Mouse (Mus musculus) hindbrain, embryonic 14.5 days (tissue): Measurements from ENCODE around the gene Maats1. TPM values are rescaled to one million over a fixed set of nuclear protein-coding genes. Genes with fewer than 3 reads are reported as not detected.
A peak's percentile ranks its signal among the peaks of the same experiment; 100 is the strongest.

ENCODE experiments used
- ATAC-seq: fragments of 200-750 bp; cut with Nextera tagmentation; 2 replicates; pipeline ENCODE4 v1.8.0; 2017; ENCODE audit warnings: moderate number of reproducible peaks, mild to moderate bottlenecking, moderate TSS enrichment, moderate library complexity; ENCODE audit not compliant: low FRiP score
- DNase-seq: peaks from one replicate; pipeline ENCODE4 v3.0.0-alpha.2; 2015; ENCODE audit warnings: low spot score
- H3K27ac ChIP-seq: fragments of 300-500 bp; sonication (generic); 2 replicates; pipeline ENCODE4 v1.5.1; 2014; ENCODE audit warnings: mild to moderate bottlenecking, moderate library complexity
- H3K27me3 ChIP-seq: fragments of 300-500 bp; sonication (generic); 2 replicates; pipeline ENCODE4 v1.6.1; 2014; ENCODE audit warnings: mild to moderate bottlenecking, low read length, mixed read lengths; ENCODE audit not compliant: control insufficient read depth, insufficient read depth
- H3K36me3 ChIP-seq: fragments of 300-500 bp; sonication (generic); replicated peaks from 2 replicates; pipeline ENCODE4 v1.6.1; 2014; ENCODE audit not compliant: control insufficient read depth, insufficient read depth
- H3K4me1 ChIP-seq: fragments of 300-500 bp; sonication (generic); replicated peaks from 2 replicates; pipeline ENCODE4 v1.6.1; 2014; ENCODE audit warnings: antibody characterized with exemption, low read length, mixed read lengths; ENCODE audit not compliant: control insufficient read depth, insufficient read depth
- H3K4me2 ChIP-seq: fragments of 300-500 bp; sonication (generic); replicated peaks from 2 replicates; pipeline ENCODE4 v1.6.1; 2014; ENCODE audit warnings: mild to moderate bottlenecking, moderate library complexity
- H3K4me3 ChIP-seq: fragments of 300-500 bp; sonication (generic); replicated peaks from 2 replicates; pipeline ENCODE4 v1.5.1; 2014; ENCODE audit warnings: mild to moderate bottlenecking, low read length
- H3K9ac ChIP-seq: fragments of 300-500 bp; sonication (generic); 2 replicates; pipeline ENCODE4 v1.6.1; 2014
- H3K9me3 ChIP-seq: fragments of 300-500 bp; sonication (generic); 2 replicates; pipeline ENCODE4 v1.6.1; 2016; ENCODE audit warnings: low read length; ENCODE audit not compliant: control insufficient read depth
- WGBS: fragments of 180-500 bp; shearing (Covaris S2); extraction: QIAGEN DNeasy Blood & Tissue Kit; methylation state at CpG from one replicate; pipeline ENCODE4 v1.1.7; 2014; 5-methylcytosine and 5-hydroxymethylcytosine counted together
- polyA plus RNA-seq: library from polyadenylated mRNA; unstranded; fragments of >200 nt; fragmentation: Nextera tagmentation; extraction: Ambion mirVana; gene quantifications from 2 replicates; pipeline ENCODE4 v1.2.1, GENCODE M21; 2014

Gene Maats1
- polyA plus RNA-seq, 1 experiment from 2014 or later, result 1.5 TPM

DNA sequence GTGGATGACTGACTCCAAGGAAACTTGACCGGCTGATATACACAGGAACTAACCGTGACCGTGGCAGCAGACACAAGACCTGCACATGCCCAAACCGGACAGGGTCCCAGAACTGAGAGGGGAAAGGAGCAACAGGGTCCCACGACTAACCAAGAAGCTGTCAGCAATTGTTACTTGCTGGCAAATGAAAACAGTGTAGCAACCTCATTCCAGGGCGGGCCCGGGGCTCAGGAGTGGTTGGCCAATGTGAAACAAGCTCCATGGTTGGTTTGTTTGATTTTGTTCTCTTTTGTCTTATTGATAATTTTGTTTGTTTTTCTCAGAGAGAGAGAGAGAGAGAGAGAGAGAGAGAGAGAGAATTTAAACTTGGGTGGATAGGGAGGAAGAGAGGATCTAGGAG, 61.0 kb downstream of the Maats1 start:
- 78% methylated on average over 7 of the region's 7 CpGs for WGBS
- H3K4me1 ChIP-seq, result peaks cover 4% of the 10 kb centered on the region; the same call in 1 of the 2 replicates
- no peak overlapping the region for H3K9ac ChIP-seq
- no peaks in the 10 kb centered on the region for H3K9me3 ChIP-seq
- H3K36me3 ChIP-seq, result no peaks in the 10 kb centered on the region
- H3K4me3 ChIP-seq, result no peak overlapping the region
- ATAC-seq (no peak), DNase-seq (no peak)
- H3K27ac ChIP-seq, result no peak overlapping the region
- no peaks in the 10 kb centered on the region for H3K27me3 ChIP-seq
- no peak overlapping the region for H3K4me2 ChIP-seq

- 95% methylated on average over 5 of the region's 5 CpGs for WGBS
Observed at GRCm38 (mm10) chr16:38279794-38280193, 62.1 kb downstream of the Maats1 start.

DNA sequence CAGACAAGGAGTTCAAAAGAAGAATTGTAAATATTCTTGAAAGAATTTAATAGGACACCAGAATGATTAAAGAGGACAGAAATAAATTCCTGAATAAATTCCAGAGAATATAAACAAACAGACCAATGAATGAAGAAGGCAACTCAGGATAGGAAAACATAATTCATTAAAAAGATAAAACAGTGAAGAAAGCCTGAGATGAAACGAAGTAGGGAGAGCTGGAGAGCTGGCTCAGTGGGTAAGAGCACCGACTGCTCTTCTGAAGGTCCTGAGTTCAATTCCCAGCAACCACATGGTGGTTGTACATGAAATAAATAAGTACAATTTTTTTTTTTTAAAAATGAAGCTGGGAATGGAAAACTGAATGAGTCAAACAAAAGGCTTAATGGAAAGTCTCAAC, 67.2 kb downstream of the Maats1 start:
- no peak for ATAC-seq
- WGBS, result 79% methylated on average over 2 of the region's 2 CpGs
- H3K27ac ChIP-seq, result no peak overlapping the region
- no peaks in the 10 kb centered on the region for H3K36me3 ChIP-seq
- DNase-seq, result no peak
- H3K4me1 ChIP-seq, result no peaks in the 10 kb centered on the region
- no peak overlapping the region for H3K9ac ChIP-seq
- H3K9me3 ChIP-seq, result no peaks in the 10 kb centered on the region
- H3K27me3 ChIP-seq, result no peaks in the 10 kb centered on the region
- H3K4me3 ChIP-seq, result no peak overlapping the region
- no peak overlapping the region for H3K4me2 ChIP-seq

More at GRCm38 (mm10) chr16:38279794-38280193, 62.1 kb downstream of the Maats1 start:
- ATAC-seq (no peak), DNase-seq (no peak)
- Histone ChIP-seq H3K4me1 (peaks cover 4% of the 10 kb centered on the region; the same call in 1 of the 2 replicates), H3K4me3 (no peak overlapping the region), H3K9ac (no peak overlapping the region), H3K27me3 (no peaks in the 10 kb centered on the region), H3K9me3 (no peaks in the 10 kb centered on the region), H3K4me2 (no peak overlapping the region), H3K36me3 (no peaks in the 10 kb centered on the region), H3K27ac (no peak overlapping the region)

- H3K4me3 ChIP-seq, result no peak overlapping the region
- DNase-seq (no peak), ATAC-seq (peak; percentile 11; the same call in 1 of the 2 replicates)
- H3K36me3 ChIP-seq, result no peaks in the 10 kb centered on the region
- WGBS, result 35% methylated on average over 5 of the region's 5 CpGs
- H3K4me2 ChIP-seq, result no peak overlapping the region
- no peaks in the 10 kb centered on the region for H3K4me1 ChIP-seq
- no peak overlapping the region for H3K9ac ChIP-seq
- no peak overlapping the region for H3K27ac ChIP-seq
- no peaks in the 10 kb centered on the region for H3K9me3 ChIP-seq
- no peaks in the 10 kb centered on the region for H3K27me3 ChIP-seq
Observed at GRCm38 (mm10) chr16:38272483-38272882, 69.5 kb downstream of the Maats1 start.

DNA sequence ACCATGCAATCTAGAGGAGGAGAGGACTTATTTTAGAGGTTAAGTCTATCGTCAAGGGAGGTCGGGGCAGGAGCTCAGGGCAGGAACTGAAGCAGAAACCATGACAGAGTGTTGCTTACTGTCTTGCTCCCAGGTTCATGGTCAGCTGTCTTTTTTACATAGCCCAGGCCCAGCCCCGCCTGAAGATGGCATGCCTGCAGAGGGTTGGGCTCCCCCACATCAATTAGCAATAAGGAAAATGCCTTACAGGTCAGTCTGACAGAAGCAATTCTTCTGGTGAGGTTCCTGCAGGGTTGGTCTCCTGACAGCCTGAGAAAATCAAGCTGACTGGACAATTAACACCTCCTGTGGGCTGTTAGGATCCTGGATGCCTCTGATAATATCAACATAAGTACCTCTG, 70.3 kb downstream of the Maats1 start:
- ATAC-seq (no peak), DNase-seq (no peak)
- Histone ChIP-seq H3K9me3 (no peaks in the 10 kb centered on the region), H3K27me3 (no peaks in the 10 kb centered on the region), H3K4me3 (no peak overlapping the region), H3K27ac (no peak overlapping the region), H3K4me1 (no peaks in the 10 kb centered on the region), H3K9ac (no peak overlapping the region), H3K36me3 (no peaks in the 10 kb centered on the region), H3K4me2 (no peak overlapping the region)
- WGBS, result 71% methylated on average over 3 of the region's 3 CpGs

DNA sequence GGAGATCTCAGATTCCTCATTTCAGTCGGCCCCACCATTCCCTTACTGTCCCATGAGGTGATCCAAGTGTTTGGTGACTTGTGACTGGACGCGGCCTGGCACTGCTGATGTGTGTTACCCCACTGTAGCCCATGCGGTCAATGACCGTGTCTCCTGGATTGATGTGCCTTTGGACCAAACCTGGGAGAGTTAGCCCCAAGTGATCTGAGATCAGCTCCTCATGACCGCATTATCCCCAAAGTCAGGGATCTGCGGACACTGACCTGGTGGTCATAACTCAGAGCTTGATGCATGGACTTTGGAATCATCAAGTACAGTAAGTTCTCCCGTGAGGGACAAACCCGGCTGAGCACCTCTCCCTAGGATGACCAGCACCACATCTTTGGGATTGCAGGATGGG, 86.0 kb downstream of the Maats1 start:
- no peak overlapping the region for H3K4me2 ChIP-seq
- no peaks in the 10 kb centered on the region for H3K9me3 ChIP-seq
- no peak for DNase-seq
- H3K9ac ChIP-seq, result no peak overlapping the region
- no peaks in the 10 kb centered on the region for H3K36me3 ChIP-seq
- no peak for ATAC-seq
- no peak overlapping the region for H3K4me3 ChIP-seq
- WGBS, result 95% methylated on average over 9 of the region's 9 CpGs
- no peaks in the 10 kb centered on the region for H3K4me1 ChIP-seq
- no peaks in the 10 kb centered on the region for H3K27me3 ChIP-seq
- H3K27ac ChIP-seq, result no peak overlapping the region

DNA sequence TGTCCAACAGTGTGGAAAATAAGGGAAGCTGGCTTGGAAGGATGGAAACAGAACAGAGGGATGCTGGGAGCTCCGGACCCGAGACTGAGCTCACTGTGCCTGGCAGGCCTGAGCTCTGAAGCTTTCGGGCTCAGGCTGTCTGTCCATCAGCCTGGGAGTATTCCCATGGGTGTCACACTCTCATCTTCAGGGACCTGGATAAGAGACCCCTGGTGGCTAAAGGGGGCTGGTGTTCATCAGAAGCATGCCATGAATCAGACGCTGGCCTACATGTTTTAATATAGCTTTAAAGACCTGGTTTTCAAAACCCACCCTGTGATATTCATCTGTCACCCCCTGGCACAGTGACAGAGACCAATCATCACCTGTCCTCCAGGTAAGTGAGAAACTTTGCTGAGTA, 86.8 kb downstream of the Maats1 start:
- Histone ChIP-seq H3K4me3 (no peak overlapping the region), H3K27me3 (no peaks in the 10 kb centered on the region), H3K36me3 (no peaks in the 10 kb centered on the region), H3K9me3 (no peaks in the 10 kb centered on the region), H3K4me2 (no peak overlapping the region), H3K27ac (no peak overlapping the region), H3K9ac (no peak overlapping the region), H3K4me1 (no peaks in the 10 kb centered on the region)
- ATAC-seq (no peak), DNase-seq (no peak)
- WGBS, result 81% methylated on average over 4 of the region's 4 CpGs

DNA sequence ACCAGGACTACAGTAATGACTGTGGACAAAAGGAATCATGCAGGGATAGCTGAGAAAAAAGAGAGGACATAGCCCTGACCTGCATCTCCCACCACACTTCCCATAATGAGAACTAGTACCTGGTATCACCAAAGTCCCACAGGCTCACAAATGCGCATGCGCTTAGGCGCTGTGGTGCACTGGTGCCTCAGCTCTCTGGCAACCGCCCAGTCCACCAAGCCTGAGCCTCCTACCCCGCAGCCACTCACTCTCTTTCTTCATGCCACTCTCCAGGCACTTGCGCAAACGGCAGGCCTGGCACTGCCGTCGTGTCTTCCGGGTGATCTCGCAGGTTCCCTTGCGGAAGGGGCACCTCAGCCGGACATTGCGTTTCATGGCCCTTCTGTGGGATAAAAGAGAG, 87.9 kb downstream of the Maats1 start:
- no peaks in the 10 kb centered on the region for H3K36me3 ChIP-seq
- no peak for ATAC-seq
- no peaks in the 10 kb centered on the region for H3K9me3 ChIP-seq
- H3K4me2 ChIP-seq, result no peak overlapping the region
- 82% methylated on average over 14 of the region's 14 CpGs for WGBS
- no peak overlapping the region for H3K4me3 ChIP-seq
- no peaks in the 10 kb centered on the region for H3K4me1 ChIP-seq
- H3K27ac ChIP-seq, result no peak overlapping the region
- H3K27me3 ChIP-seq, result no peaks in the 10 kb centered on the region
- DNase-seq, result no peak
- no peak overlapping the region for H3K9ac ChIP-seq

DNA sequence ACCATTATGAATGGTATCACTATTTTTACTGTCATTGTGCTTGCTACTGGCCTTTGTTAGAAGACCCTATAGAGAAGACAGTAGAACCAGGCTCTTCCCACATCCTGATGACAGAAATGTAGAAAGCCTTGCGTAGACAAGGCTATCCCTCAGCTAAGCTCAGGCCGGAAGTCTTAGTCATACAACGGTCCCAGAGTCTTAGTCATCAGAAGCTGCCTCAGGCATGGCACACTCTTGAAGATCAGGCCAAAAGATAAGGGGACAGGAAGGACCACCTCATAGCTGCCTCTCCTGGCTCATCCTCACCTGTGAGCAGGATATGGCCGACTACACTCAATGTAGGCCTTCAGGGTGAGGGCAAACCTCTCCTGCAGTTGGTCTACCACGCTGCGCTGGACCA, 91.5 kb downstream of the Maats1 start:
- Histone ChIP-seq H3K4me1 (no peaks in the 10 kb centered on the region), H3K9me3 (no peaks in the 10 kb centered on the region), H3K27ac (no peak overlapping the region), H3K36me3 (no peaks in the 10 kb centered on the region), H3K4me3 (no peak overlapping the region), H3K4me2 (no peak overlapping the region), H3K27me3 (no peaks in the 10 kb centered on the region), H3K9ac (no peak overlapping the region)
- ATAC-seq, result no peak
- 95% methylated on average over 6 of the region's 6 CpGs for WGBS
- DNase-seq, result no peak

GRCm38 (mm10) chr16:38248331-38248961, 93.5 kb downstream of the Maats1 start:
- no peak overlapping the region for H3K4me3 ChIP-seq
- no peaks in the 10 kb centered on the region for H3K4me1 ChIP-seq
- peaks cover 3% of the 10 kb centered on the region; the same call in 1 of the 2 replicates for H3K36me3 ChIP-seq
- H3K9me3 ChIP-seq, result no peaks in the 10 kb centered on the region
- ATAC-seq (0 out of 2 replicates have a peak, but pooled peaks have one; percentile 31), DNase-seq (no peak)
- H3K27me3 ChIP-seq, result no peaks in the 10 kb centered on the region
- H3K9ac ChIP-seq, result no peak overlapping the region
- H3K4me2 ChIP-seq, result no peak overlapping the region
- H3K27ac ChIP-seq, result no peak overlapping the region
- WGBS, result 56% methylated on average over 13 of the region's 13 CpGs
